Mouse (Mus musculus): ENCODE measurements around the gene Fcer1g.

The Fcer1g gene

DNA sequence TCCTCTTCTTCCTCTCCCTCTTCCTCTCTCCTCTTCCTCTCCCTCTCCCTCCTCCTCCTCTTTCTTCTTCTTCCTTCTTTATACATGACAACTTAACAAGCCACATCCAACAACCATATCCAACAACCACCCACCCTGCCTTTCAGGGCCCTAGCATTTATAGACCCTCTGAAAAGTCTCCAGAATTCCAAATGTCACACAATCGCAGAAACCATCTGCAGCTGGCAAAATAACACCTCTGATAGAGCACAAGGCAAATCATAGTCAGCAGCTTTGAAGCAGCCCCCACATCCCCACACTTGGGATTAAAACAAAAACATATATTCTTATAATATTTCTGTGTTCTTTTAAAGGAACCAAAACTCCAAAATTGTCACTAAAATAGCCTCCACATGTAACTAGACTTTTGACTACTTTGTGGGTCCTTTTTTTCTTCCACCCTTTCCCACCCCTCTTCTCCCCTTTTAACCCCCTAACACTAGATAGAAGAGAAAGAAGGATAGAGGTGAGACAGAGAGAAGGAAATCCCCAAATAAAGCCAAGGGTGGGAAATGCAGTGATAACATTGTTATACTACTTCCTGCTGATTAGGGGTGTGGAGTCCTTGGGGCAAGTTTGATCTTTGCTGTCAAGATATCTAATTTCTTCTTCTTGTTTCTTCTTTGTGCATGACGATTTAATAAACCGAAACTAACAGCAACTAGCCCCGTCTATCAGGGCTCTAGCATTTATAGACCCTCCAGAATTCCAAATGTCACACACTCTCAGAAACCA, 32.0 kb upstream of the Fcer1g start:
- DNase-seq (ENCODE audit: extremely low read depth, low read depth), result no peak

DNA sequence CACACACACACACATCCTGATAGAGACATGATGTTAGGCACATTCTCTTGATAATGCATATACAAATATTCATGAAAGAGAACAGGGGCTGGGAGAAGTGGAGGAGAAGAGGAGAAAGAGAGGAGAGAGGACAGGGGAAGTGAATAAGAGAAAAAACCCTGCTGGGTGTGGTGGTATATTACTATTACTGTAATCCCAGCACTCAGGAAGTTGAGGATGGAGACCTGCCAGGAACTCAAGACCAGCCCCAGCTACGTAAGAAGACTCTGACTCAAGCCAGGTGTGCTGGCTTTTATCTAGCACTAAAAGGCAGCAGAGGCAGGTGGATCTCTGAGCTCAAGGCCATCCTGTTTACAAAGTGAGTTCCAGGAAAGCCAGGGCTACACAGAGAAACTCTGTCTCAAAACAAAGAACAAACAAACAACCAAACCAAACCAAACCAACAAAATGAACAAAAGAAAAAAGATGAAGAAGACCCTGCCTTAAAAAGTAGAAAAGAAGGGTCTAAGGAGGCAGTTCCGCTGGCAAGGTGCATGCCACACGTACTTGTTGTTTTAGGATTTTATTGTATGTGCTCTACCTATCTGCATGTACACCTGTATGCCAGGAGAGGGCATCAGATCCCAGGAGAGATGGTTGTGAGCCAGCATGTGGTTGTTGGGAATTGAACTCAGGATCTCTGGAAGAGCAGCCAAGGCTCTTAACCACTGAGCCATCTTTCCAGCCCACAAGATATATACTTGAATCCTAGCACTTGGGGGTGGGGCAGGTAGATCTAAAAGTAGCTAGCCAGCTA, 29.7 kb upstream of the Fcer1g start:
- no peak for DNase-seq (ENCODE audit: extremely low read depth, low read depth)

DNA sequence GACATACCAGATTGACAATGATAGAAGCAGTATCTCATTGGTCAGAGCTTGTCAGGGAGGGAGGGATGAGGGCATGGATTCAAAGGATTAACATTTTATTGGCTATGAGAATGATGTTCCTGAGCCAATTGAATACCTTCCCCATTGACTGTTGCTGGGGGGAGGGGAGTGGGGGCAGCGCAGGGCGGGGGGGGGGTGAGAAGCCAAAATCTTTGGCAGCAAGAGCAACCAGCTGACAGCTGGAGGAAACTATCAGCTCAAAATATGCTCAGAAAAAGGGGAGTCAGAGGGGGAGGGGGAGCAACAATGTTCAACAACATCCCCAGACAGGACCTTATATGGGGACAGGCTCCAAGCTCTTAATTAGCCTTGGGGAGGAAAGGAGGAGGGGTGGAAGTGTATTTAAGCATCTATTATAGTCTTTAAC, 29.0 kb upstream of the Fcer1g start:
- no peak for DNase-seq (ENCODE audit: extremely low read depth, low read depth)

DNA sequence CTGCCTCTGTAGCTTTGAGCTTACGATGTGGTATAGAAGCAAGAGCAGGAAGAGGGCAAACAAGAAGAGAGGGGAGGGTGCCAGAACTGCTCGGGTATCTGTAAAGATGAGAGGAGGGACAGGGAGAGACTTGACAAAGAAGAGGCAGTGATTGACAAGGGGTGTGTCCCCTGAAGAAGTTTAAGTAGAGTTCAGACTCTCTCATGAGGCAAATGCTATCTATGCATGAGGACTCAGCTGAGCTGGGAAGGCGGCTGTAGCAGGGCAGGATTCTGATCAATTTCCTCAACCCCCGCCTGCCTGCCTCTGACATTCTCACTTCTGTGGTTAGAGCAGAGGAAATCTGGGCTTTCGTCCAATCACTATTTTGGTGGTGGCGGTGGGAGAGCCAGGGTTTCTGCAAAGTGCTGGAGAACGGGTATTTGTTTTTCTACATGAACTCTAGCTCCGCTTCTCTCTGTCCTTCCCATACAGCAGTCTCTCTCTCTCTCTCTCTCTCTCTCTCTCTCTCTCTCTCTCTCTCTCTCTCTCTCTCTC, 28.5 kb upstream of the Fcer1g start:
- no peak for DNase-seq (ENCODE audit: extremely low read depth, low read depth)

DNA sequence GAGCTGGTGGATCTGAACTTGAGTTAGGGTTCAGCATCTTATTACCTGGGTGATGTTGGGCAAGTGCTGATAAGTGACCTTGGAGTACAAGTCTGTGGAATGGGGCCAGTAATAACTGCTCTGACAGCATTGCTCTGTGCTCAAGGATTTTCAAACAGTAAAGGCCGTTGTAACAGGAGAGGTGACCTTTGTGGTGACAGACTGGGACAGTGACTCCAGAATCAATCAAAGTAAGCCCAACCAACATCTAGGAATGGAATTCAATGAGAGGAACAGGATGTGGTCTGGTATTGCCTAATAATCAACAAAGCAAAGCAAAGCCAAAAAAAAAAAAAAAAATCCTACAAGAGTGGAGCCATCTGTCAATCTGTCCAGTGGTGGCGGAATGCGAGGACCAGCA, 26.2 kb upstream of the Fcer1g start:
- no peak for DNase-seq (ENCODE audit: extremely low read depth, low read depth)

DNA sequence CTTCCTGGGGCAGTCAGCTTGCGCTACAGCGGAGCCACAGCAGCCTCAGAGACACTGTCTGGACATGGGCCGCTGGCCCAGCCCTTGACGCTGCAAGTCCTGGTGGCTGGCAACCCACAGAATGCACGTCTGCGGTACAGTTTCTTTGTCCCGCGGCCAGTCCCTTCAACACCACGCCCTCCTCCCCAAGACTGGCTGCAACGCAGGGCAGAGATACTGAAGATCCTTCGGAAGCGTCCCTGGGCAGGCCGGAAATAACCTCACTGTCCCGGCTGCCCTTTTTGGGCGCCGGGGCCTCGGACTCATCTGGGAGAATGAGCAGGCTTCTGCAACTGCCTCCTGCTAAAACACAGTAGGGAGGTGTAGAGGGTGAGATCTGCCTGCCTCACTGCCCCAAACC, 24.8 kb upstream of the Fcer1g start:
- no peak for DNase-seq (ENCODE audit: extremely low read depth, low read depth)

DNA sequence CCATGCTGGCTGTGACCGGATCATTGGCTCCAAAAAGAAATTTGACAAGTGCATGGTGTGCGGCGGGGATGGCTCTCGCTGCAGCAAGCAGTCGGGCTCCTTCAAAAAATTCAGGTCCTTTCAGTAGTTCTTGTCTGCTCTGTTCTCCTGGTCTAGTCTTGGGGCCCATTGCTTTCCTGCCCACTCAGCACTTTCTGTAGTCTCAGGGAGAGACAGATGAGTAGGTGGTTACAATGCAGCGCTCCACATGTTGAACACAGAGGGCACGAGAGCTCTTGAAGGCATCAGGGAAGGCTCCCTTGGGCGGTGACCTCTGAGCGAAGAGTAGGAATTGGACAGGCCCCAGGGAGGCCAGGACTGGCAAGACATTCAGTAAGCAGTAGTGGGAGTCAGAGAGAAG, 23.6 kb upstream of the Fcer1g start:
- DNase-seq (ENCODE audit: extremely low read depth, low read depth), result no peak

DNA sequence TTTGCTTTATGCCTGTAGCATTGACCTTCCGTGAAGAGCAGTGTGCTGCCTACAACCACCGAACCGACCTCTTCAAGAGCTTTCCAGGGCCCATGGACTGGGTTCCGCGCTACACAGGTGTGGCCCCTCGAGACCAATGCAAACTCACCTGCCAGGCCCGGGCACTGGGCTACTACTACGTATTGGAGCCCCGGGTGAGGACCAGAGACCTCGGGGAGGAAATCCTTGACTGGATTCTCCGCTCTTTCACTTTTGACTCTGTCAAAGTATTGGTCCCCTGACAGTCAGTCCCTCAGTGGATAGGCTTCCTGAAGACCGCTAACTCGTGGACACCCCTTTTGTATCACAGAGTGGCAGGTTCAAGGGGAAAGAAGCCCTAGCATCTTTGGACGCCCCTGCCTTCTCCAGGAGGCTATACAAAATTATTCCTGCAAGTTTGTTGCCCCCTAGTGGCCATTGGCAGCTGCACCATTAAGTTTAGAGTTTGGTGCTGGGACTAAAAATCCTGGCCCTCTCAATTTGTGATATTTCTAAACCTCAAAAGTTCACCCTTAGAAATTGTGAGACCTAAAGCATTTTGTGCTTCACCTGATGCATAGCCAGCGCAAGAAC, 22.9 kb upstream of the Fcer1g start:
- DNase-seq (ENCODE audit: extremely low read depth, low read depth), result peak; percentile 61

DNA sequence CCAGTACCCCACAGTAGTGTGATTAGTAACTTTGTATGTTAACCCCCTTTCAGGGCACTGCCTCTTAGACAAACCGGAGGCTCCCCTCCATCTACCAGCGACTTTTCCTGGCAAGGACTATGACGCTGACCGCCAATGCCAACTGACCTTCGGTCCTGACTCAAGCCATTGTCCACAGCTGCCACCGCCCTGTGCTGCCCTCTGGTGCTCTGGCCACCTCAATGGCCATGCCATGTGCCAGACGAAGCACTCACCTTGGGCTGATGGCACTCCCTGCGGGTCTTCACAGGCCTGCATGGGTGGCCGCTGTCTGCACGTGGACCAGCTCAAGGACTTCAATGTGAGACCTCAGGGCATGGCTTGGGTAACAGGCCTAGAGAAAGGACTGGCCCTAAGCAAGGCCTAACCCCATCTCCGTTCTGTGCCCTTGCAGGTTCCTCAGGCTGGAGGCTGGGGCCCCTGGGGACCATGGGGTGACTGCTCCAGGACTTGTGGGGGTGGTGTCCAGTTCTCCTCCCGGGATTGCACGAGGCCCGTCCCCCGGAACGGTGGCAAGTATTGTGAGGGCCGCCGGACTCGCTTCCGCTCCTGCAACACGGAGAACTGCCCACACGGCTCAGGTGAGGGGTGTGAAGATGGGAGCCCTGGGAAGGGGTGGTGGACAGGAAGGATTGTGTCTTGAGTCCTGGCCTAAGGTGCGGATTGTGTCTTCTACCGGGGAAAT, 22.1 kb upstream of the Fcer1g start:
- no peak for DNase-seq (ENCODE audit: extremely low read depth, low read depth)

DNA sequence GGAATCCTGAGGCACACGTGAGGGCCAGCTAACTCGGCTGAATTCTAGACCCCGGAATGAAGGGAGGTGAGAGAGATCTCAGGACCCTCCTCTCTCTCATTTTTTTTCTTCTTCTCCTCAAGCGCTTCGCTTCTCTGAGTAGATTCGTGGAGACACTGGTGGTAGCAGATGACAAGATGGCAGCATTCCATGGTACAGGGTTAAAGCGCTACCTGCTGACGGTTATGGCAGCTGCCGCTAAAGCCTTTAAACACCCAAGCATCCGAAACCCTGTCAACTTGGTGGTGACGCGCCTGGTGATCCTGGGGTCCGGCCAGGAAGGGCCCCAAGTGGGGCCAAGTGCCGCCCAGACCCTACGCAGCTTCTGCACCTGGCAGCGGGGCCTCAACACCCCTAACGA, 18.2 kb upstream of the Fcer1g start:
- DNase-seq (ENCODE audit: extremely low read depth, low read depth), result no peak

DNA sequence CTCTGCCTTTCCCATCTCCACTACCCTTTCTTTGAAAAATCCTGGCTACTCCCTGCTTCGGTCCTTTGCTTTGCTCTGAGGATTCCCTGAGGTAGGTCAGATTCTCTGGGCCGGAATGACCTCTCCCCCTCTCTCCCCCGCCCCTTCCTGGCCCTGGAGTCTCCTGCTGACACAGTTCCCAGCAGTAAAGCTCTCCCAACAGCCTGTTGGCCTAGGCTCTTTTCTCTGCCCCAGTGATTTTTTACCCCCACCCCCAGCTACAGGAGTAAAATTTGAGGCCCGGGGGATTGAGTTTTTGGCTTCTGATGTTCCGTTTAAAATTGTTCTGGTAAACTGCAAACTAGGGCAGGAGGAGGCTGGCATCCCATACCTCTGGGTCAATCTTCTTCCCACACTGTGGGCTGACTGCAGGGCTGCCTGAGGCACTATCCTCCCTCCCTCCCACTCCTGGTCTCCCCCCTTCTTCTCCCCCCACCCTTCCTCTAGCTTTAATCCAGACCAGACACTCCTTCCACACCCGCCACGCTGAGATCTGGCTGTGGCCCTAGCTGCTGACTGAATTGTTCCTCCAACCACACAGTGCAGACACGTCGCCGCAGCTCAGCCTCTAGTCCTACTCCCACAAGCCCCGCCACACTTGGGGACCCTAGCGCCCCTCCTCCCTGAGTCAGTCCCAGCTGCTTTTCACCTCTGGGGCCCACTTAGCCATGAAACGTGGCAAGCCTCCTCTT, 17.6 kb upstream of the Fcer1g start:
- DNase-seq (ENCODE audit: extremely low read depth, low read depth), result no peak

DNA sequence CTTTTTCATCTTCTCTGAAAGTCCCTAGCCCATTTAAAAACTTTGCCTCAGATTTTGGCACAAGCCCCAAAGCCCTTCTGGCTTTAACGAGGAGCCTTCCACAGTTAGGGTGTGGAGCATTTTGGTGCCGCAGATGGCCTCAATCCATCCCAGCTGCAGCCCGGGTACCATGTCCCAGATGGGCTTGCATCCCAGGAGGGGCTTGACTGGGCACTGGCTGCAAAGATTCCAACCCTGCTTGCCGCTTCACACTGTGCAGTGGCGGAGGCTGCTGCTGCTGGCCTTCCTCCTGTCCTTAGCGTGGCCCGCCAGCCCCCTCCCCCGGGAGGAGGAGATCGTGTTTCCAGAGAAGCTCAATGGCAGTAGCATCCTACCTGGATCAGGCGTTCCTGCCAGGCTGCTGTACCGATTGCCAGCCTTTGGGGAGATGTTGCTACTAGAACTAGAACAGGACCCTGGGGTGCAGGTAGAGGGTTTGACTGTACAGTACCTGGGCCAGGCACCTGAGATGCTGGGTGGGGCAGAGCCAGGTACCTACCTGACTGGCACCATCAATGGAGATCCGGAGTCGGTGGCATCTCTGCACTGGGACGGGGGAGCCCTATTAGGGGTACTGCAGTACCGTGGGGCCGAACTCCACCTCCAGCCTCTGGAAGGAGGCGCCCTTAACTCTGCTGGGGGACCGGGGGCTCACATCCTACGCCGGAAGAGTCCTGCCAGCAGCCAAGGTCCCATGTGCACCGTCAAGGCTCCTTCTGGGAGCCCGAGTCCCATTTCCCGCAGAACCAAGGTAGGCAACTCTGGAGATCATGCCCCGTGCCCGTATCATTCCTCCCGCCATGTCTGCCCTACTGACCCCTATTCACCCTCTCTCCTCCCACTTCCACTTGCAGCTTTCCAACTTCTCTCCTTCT, 16.8 kb upstream of the Fcer1g start, which contains the start of gene Ndufs2:
Gene Ndufs2 (minus strand): TSS at position 709 of the 914 bp plus-strand sequence.
- DNase-seq (ENCODE audit: extremely low read depth, low read depth), result no peak

DNA sequence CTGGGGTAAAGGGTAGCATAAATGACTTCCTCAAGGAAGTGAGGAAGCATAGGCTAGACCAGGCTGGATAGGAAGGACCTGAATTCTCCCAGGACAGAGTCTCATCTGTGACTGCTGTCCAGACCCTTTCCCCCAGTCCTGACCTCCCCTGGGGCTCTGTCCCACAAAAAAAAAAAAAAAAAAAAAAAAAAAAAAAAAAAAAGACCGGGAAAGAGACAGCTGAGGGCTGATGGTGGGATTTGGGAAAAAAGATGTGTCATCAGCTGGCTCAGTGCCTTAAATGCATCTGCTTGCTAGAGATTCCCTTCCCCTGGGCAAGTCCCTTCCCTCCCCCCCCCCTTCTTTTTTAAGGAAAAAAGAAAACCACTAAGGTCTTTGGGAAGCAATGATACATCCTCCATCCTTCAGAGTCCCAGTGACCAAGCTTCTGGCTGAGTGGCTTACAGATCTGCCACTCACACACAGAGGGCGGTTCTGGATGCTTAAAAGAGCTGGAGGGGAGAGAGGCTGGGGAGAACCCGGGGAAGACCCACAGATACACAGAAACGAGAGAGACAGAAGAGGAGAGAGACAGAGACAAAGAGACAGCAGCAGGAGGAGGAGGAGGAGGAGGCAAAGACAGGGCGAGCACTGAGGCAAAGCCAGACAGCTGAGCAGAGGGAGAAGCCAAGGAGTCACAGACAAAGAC, 15.9 kb upstream of the Fcer1g start, which contains the start of gene Adamts4:
Gene Adamts4 (plus strand): TSS at position 509 of the 688 bp plus-strand sequence.
- no peak for DNase-seq (ENCODE audit: extremely low read depth, low read depth)

DNA sequence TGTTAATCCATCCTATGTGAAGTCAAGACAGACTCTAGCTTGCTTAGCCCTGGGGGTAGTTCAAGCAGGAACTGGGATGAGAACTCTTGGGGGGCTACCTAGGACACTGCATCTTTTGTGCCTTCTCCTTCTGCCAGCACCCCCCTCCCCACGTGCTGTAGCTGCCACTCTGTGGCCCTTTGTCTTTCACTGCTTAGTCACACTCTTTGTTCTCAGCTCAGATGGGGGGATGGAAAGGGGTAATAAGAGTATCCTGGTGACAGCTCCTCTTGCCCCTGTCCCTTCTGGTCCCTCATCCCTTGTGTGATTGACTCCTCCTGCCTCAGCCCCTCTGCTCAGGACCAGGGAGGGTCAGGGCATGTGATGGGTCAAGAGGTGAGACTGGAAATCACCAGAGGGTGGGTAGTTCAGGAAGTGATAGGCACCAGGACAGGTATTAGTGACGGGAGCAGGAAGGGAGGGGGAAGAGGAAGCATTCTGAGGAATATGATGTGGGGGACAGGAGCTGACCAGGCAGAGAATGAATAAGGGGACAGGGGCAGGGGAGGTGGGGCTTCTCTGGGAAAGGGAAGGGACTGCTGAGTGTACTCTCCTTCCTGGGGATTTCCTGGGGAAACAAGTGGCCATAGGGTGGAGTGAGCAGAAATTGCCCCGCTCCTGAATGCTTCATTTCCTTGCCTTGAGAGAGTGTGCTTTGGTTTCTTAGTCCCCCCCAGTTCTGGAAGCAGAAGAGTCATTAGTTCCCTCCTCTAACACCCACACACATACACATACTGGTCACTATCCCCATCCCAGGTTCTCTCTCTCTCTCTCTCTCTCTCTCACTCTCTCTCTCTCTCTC, 14.4 kb upstream of the Fcer1g start:
- DNase-seq (ENCODE audit: extremely low read depth, low read depth), result no peak

DNA sequence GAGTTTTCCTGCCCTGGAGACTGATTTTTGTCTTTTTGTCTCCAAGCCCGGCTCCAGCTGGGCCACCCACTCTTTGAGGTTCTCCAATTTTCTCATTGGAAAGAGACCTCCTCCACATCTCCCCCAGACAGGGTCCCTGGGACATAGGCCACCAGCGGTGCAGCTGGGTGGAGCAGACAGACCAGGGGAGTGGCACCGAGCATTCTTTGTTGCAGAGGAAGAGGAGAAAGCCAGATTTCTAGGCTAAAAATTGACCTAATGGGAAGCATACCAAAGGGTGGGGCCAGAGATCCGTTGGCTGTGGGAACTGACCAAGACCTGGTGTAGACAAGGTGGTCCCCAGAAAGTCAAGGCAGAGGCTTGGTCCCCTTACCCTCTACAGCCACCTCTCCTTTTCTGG, 13.8 kb upstream of the Fcer1g start:
- no peak for DNase-seq (ENCODE audit: extremely low read depth, low read depth)

DNA sequence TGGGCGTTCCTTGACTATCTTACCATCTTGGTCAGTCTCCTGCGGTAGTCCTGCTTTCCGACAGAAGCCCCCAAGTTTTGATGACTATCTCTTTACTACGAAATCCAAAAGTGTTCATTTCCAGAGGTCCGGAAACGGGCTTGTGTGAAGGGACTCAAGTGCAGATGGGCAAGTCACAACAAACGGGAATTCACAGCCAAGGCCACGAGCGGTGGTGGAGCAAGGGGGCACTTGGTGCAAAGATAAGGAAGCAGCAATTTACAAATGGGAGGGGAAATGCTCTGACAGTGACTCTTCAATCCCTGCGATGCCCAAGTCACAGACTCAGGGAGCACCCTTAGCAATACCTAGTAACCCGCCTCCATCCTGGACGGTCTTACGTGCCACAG, 13.3 kb upstream of the Fcer1g start:
- no peak for DNase-seq (ENCODE audit: extremely low read depth, low read depth)

DNA sequence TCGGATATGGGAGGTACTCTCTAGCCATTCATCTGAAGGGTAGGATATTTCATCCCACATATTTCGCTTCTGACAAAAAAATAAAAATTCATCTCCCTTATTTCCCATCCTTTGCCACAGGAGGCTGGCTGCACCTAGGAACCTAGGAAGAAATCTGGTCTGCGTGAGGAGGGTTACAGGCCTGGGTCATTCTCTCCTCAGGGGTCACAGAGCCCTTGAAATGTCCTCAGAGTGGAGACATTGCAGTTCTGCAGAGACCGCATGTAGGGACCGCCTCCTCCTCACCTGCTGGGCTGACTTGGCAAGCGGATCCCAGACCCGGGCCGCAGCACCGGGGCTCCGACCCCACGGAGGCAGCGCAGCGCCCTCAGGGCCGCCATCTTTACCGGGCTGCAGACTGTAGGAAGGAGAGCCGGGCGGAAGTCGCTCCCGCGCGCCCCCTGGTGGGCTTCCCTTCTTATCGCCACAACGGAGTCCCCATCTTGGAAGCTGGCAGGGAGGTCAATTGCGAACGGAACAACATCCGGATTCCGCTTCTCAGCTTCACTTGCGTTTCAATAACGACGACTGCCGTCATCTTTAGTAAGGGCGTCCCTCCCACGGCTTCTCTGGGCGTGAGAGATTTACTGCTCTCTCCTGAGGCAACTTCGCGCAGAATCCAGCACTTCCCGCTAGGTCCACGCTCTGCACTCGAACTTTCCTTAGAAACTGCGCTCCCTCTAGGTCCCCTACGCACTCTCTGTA, 12.7 kb upstream of the Fcer1g start:
- peak; percentile 98 for DNase-seq (ENCODE audit: extremely low read depth, low read depth)
